Mouse (Mus musculus): ENCODE results near the gene S100a11.
"Not testable (repeated sequence)": the region's sequence is repeated elsewhere in the genome, so short reads cannot be mapped to it uniquely, and the experiment has no call there.

Gene S100a11

GRCm38 (mm10) chr3:93522611-93523010 is 2.3 kb downstream of the S100a11 start:
- peak; percentile 37 to 65 for DNase-seq

DNA sequence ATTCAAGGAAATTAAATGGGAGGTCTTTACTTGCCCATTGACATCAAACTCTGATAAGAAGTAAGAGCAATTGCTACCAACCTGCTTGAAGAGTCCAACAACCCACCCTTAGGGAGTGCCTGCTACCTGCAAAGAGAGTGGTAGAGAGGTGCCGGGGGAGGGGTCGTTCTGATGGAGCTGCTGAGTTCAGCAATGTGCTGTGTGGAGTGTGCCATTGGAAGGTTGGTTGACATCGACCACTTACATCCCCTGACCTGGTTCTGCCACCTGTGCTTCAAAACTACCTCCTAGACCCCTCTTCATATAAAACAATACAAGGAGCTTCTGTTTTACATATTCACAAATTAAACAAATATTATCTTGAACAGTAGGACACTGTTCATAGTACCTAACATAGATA is 7.0 kb downstream of the S100a11 start:
- DNase-seq = no peak

GRCm38 (mm10) chr3:93528807-93529206 is 8.5 kb downstream of the S100a11 start:
- DNase-seq = no peak

DNA sequence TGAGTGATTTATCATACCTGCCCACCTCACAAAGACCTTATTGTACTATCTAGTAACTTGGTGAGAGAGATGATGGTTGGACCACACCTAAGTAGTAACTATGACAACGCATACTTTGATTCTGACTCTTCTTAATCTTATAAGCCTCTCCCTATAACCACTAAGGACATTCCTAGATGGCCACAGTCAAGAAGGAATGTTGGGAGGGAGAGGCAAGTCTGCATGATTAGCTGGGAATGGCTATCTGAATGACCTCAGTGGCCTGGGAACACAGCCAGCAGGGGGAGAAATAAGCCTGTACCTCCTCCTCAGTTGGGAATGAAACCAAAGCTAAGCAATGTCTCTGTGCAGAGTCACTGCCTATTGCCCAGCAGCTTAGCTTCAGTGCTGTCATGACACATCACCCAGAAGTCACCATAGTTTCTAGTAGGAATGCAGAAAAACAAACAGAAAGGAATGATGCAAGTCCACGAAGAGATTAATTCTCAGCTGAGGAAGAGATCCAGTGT is 16.8 kb downstream of the S100a11 start:
- DNase-seq = peak in 1 of 2 experiments; percentile 29

DNA sequence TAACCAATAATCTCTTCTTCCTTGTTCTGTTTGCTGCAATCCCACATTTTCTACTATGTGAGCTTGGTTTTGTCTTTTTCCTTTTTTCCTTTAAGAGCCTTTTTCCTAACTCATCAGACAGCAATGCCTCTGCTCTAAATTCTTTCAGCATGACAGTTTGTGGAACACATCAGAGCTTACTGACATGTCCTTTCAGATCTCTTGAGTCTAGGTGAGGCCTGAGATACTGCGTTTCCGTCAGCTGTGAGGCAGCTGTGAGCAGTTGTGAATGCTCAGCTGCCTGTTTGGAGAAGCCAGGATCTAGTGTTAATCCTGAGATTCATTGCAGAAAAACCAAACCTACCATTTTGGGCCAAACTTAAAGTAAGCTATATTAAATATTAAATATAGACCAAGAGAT is 18.2 kb downstream of the S100a11 start:
- DNase-seq = no peak

- DNase-seq = no peak
These were observed 21.2 kb downstream of the S100a11 start for GRCm38 (mm10) chr3:93541501-93541900.

- DNase-seq = not testable (repeated sequence)
These were observed 23.9 kb downstream of the S100a11 start for GRCm38 (mm10) chr3:93544170-93544569.

- DNase-seq = peak; percentile 82 to 93
These were observed 26.9 kb downstream of the S100a11 start for GRCm38 (mm10) chr3:93547099-93547648.

DNA sequence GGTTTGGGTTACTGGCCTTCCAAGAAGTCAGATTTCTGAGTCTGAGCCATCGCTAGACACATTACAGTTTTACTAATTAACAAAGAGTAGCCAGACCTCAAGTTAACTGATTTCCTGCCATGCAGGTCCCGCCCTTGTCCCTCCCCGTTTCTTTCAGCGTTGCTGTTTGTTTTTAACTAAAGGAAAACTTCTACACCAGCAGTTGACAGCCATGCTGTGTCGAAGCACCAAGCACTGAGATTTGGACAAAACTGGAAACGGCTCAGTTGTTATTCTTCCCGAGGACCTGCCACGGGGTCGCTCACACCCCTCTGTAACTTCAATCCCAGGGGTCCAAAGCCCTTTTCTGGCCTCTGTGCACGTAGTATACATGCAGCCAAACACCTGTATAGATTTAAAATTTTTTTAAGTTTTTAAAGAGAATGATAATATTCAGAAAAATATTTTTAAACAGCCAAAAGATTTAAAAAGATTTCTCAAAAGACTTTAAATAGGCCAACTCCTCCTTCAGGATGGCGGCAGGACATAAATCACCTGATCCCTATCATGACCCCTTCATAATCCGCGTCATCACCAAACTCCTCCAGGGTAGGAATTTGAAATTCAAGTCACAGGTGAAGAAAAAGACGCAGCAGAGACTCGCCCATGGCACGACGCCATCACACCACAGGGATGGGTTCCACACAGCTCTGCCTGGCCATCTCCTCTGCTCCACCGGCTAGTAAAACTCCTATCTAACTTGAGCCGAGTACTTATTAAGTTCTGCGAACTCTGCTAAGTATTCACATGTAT is 27.7 kb downstream of the S100a11 start:
- peak; percentile 61 to 71 for DNase-seq

GRCm38 (mm10) chr3:93548541-93549266 is 28.4 kb downstream of the S100a11 start:
- DNase-seq = no peak

DNA sequence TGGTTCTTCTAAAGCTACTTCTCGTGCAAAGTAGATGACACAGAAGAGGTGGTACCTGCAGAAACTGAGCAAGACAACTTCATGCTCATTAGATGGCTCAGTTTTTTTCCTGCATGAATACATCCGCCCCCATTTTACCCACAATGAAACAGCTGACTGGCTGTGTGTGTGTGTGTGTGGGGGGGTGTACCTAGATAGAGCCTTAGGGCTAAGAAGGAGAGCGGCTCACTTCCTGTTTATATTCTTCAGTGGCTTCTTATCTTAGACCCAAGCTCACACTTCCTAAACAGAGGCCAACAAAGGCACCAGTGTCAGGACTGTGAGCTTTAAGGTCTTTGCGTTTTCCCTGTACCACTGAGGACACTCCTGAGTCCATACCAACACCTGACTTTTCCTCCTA is 29.7 kb downstream of the S100a11 start:
- DNase-seq = no peak

GRCm38 (mm10) chr3:93551950-93552901 is 31.9 kb downstream of the S100a11 start:
- DNase-seq = no peak

DNA sequence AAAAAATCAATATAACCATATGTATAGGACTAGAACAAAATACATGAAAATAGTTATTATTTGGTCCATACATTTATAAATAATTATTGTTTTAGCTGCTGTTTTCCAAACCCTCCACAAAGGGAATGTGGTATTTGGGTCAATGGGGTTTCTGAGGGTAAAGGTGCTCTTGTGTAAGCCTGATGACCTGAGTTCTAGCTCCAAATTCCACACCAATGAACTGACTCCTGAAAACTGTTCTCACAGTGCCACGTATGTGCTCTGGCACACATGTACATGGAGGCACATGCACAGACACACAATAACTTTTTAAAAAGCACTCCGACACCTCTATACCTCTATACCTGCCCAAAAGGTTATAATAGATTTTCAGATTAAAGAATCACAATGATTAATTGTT is 33.0 kb downstream of the S100a11 start:
- no peak for DNase-seq

DNA sequence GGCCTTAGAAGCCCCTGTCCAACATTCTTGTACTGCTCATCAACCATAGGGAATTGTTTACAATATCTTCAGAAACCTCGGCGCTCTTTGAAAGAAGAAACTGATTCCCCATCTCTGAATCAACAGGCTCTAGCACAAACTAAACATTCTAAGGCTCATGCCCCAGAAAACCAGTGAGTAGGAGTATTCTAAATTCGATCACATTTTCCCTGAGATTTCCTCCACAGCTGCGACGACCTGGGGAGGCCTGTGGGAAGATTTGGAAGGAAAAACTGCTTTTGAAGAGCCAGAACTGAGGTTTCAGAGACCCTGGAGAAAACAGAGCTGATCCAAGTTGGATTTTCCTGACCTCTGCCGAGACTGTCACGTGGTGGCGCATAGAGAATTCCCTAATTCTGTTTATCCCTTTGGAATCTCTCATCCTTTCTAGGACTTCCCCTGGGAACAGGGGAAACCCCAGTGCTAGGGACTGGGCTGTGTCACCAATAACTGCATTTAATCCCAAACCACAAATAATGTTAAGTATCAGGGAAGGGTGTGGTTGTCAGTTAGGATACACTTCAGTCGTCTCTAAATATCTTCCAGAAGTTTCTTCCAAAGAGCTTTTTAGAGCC is 33.6 kb downstream of the S100a11 start:
- no peak for DNase-seq

GRCm38 (mm10) chr3:93554379-93554980 is 34.2 kb downstream of the S100a11 start:
- DNase-seq = no peak

- DNase-seq = peak; percentile 69 to 71
These were observed 34.9 kb downstream of the S100a11 start, which contains the start of gene S100a10 for GRCm38 (mm10) chr3:93554981-93555877. Gene S100a10 (plus strand): TSS chr3:93555080.

DNA sequence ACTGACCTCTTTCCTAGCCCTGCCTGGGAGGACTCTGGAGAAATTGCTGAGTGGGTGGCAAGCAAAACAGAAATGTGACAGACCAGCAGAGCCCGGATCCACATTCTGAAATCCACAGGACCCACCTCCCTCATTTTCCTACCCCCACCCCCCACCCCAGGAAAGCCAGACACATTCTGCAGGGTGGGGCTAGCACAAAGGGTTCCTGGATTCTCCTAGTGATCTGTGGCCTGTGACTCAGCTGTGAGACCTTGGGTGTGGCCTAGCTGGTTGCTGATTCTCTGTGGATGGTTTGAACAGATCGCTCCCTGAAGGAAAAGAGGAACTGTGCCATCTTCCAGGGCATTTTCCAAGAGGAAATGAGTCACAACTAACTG is 35.6 kb downstream of the S100a11 start:
- DNase-seq = peak; percentile 49 to 50

DNA sequence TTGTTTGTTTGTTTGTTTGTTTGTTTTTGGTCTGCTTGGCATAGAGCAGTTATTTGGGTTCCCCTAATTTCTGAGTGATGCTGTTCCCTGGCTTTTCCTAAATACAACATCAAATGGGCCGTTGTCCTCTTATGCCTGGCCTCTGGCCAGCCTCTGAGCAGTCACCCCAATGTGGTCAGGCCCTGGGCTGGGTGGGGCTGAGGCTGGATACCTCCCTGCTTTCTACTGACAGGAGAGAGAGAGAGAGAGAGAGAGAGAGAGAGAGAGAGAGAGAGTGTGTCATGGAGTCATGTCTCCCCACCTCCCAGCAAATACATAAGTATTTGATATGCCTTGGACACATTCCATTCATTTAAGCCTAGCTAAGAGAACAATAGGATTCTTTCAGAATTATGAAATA is 36.3 kb downstream of the S100a11 start:
- no peak for DNase-seq

DNA sequence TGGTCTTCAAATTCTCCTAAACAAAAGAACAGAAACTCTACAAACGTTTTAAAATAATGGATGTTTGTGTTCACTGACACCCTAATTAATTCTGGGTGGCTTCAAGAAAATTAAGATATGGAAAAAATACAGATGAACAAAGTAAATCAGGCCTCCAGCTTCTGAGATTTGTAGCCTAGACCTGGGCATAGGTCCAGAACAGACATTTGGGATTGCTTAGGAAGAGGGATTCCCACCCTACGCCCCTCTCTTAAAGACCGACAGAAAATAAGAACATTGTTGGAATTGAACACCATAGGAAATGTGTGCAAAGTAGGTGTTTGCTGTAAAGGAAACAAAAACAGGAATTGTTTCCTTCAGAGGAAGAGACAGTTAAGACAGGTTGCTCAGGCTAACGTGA is 37.2 kb downstream of the S100a11 start:
- no peak for DNase-seq

DNA sequence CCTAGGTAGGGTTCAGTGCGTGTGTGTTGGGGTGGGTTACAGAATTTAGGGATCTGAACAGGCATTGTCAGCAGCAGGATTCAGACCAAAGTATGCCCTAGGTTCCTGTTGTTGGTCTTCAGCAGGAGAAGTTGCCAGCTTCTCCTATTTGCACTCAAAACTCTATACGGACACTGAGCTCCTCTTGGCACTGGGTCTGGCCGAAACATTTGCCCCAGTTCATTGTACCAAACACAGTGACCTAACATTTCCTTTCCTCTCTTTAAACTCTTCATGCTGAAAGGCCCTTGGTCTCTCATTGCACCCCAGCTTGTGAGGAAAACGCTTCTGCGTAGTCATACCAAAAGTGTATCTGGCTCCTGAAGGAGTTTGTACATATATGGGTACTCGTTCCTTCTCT is 39.7 kb downstream of the S100a11 start:
- DNase-seq = no peak

GRCm38 (mm10) chr3:93562372-93562771 is 42.1 kb downstream of the S100a11 start:
- DNase-seq = no peak
